26 mouse cellular contexts compared by ENCODE assay signal in genomic region chr13:27972931-27973330, GRCm38 (mm10). TPM values are rescaled to one million over a fixed set of nuclear protein-coding genes. Genes with fewer than 3 reads are reported as not detected.
A peak's percentile ranks its signal among the peaks of the same experiment; 100 is the strongest.
DNase-seq lines count a peak whose midpoint lies in the region; ATAC-seq and TF ChIP-seq lines count a peak whose summit lies in the region.
"Had no signal": no experiment of that assay in that cellular context is flagged by ENCODE, and none has a peak within 500 bp of the region (broad histone marks: within the 10 kb centered on the region; RNA-seq: fewer than 3 reads in every experiment).

No protein-coding gene starts in this region.

- no peak overlapping the region for H3K9ac ChIP-seq in embryonic facial prominence, embryonic 14.5 days (ENCODE audit: low read depth, low read length)
- no peak overlapping the region for H3K9ac ChIP-seq in limb, embryonic 14.5 days (ENCODE audit: low read depth, low read length, severe bottlenecking)
- H3K9ac ChIP-seq: embryonic facial prominence, embryonic 13.5 days; forebrain, embryonic 15.5 days; hindbrain, embryonic 13.5 days had no signal

- H3K4me1 ChIP-seq in embryonic facial prominence, embryonic 14.5 days (ENCODE audit: control insufficient read depth, insufficient read depth, low read length) = no peaks in the 10 kb centered on the region
- H3K4me1 ChIP-seq in embryonic facial prominence, embryonic 10.5 days = no peaks in the 10 kb centered on the region
- no peaks in the 10 kb centered on the region for H3K4me1 ChIP-seq in limb, embryonic 14.5 days (ENCODE audit: control insufficient read depth, insufficient read depth, low read length)
- no peaks in the 10 kb centered on the region for H3K4me1 ChIP-seq in limb, embryonic 10.5 days
- H3K4me1 ChIP-seq: embryonic facial prominence, embryonic 13.5 days; forebrain, embryonic 15.5 days; heart, embryonic 10.5 days; hindbrain, embryonic 13.5 days had no signal

- DNase-seq in embryonic facial prominence, embryonic 14.5 days (ENCODE audit: low spot score) = peak; percentile 13
- DNase-seq in embryonic facial prominence, embryonic 10.5 days (ENCODE audit: low spot score) = no peak
- DNase-seq in limb, embryonic 14.5 days (ENCODE audit: low spot score) = peak; percentile 8
- DNase-seq in limb, embryonic 10.5 days (ENCODE audit: low spot score) = no peak
- peak; percentile 3 for DNase-seq in retina, adult 2 months (ENCODE audit: low read depth, low spot score)
- DNase-seq in retina, embryonic 14.5 days (ENCODE audit: low spot score) = no peak
- no peak for DNase-seq in heart, postnatal 10 days
- DNase-seq: adrenal gland, adult 2 months; adrenal gland, postnatal 25 days; cerebellum, adult 11 months; cerebellum, adult 9-10 months; cerebellum, postnatal 25 days; heart, adult 18-20 months; heart, postnatal 14 days had no signal

- H3K27ac ChIP-seq in embryonic facial prominence, embryonic 14.5 days (replicated peaks; ENCODE audit: low read depth, low read length) = no peak overlapping the region
- H3K27ac ChIP-seq in embryonic facial prominence, embryonic 10.5 days (replicated peaks) = no peak overlapping the region
- H3K27ac ChIP-seq in limb, embryonic 14.5 days (replicated peaks; ENCODE audit: low read depth, low read length) = no peak overlapping the region
- H3K27ac ChIP-seq in limb, embryonic 10.5 days = no peak overlapping the region
- H3K27ac ChIP-seq: embryonic facial prominence, embryonic 13.5 days; forebrain, embryonic 15.5 days; heart, embryonic 10.5 days; hindbrain, embryonic 13.5 days had no signal

- H3K36me3 ChIP-seq in embryonic facial prominence, embryonic 14.5 days (ENCODE audit: control insufficient read depth, insufficient read depth, low read length) = no peaks in the 10 kb centered on the region
- H3K36me3 ChIP-seq in embryonic facial prominence, embryonic 10.5 days (replicated peaks) = no peaks in the 10 kb centered on the region
- no peaks in the 10 kb centered on the region for H3K36me3 ChIP-seq in limb, embryonic 14.5 days (ENCODE audit: control insufficient read depth, insufficient read depth, low read length)
- H3K36me3 ChIP-seq in limb, embryonic 10.5 days = no peaks in the 10 kb centered on the region
- H3K36me3 ChIP-seq: embryonic facial prominence, embryonic 13.5 days; forebrain, embryonic 15.5 days; heart, embryonic 10.5 days; hindbrain, embryonic 13.5 days had no signal

- no peak for TF ChIP-seq POLR2A in limb, embryonic 14.5 days (IDR thresholded peaks at IDR 0.05; ENCODE audit: borderline replicate concordance, extremely low read depth, insufficient read depth, insufficient read length)

- no peak overlapping the region for H3K4me3 ChIP-seq in embryonic facial prominence, embryonic 14.5 days (ENCODE audit: low read depth, low read length)
- H3K4me3 ChIP-seq in embryonic facial prominence, embryonic 10.5 days = no peak overlapping the region
- no peak overlapping the region for H3K4me3 ChIP-seq in limb, embryonic 14.5 days (replicated peaks; ENCODE audit: low read length)
- H3K4me3 ChIP-seq in limb, embryonic 10.5 days = no peak overlapping the region
- H3K4me3 ChIP-seq: embryonic facial prominence, embryonic 13.5 days; forebrain, embryonic 15.5 days; heart, embryonic 10.5 days; hindbrain, embryonic 13.5 days had no signal

- H3K9me3 ChIP-seq in embryonic facial prominence, embryonic 14.5 days (ENCODE audit: control insufficient read depth, low read length) = no peaks in the 10 kb centered on the region
- no peaks in the 10 kb centered on the region for H3K9me3 ChIP-seq in embryonic facial prominence, embryonic 10.5 days
- H3K9me3 ChIP-seq in limb, embryonic 14.5 days (ENCODE audit: control insufficient read depth, low read length) = no peaks in the 10 kb centered on the region
- H3K9me3 ChIP-seq in limb, embryonic 10.5 days (replicated peaks) = no peaks in the 10 kb centered on the region
- H3K9me3 ChIP-seq: embryonic facial prominence, embryonic 13.5 days; forebrain, embryonic 15.5 days; heart, embryonic 10.5 days; hindbrain, embryonic 13.5 days had no signal

- no peak for ATAC-seq in embryonic facial prominence, embryonic 14.5 days (ENCODE audit: low read depth)
- ATAC-seq in limb, embryonic 14.5 days (ENCODE audit: low FRiP score, low read depth) = no peak
- ATAC-seq in monocyte, adult 5-6 weeks (replicated peaks; ENCODE audit: insufficient number of reproducible peaks, low FRiP score, low TSS enrichment, poor library complexity, severe bottlenecking) = no peak
- ATAC-seq: forebrain, embryonic 15.5 days had no signal

- H3K27me3 ChIP-seq in embryonic facial prominence, embryonic 14.5 days (replicated peaks; ENCODE audit: control insufficient read depth, insufficient read depth, low read length) = no peaks in the 10 kb centered on the region
- no peaks in the 10 kb centered on the region for H3K27me3 ChIP-seq in embryonic facial prominence, embryonic 10.5 days (replicated peaks; ENCODE audit: low read depth, poor library complexity, severe bottlenecking)
- H3K27me3 ChIP-seq in limb, embryonic 14.5 days (ENCODE audit: control insufficient read depth, insufficient read depth, low read length) = no peaks in the 10 kb centered on the region
- H3K27me3 ChIP-seq in limb, embryonic 10.5 days (ENCODE audit: low read depth, poor library complexity, severe bottlenecking) = no peaks in the 10 kb centered on the region
- H3K27me3 ChIP-seq: embryonic facial prominence, embryonic 13.5 days; forebrain, embryonic 15.5 days; hindbrain, embryonic 13.5 days had no signal

- WGBS in embryonic facial prominence, embryonic 14.5 days = 70% methylated on average over 1 of the region's 1 CpGs
- 77% methylated on average over 1 of the region's 1 CpGs for WGBS in embryonic facial prominence, embryonic 10.5 days
- WGBS in limb, embryonic 14.5 days = 83% methylated on average over 1 of the region's 1 CpGs
- WGBS in limb, embryonic 10.5 days = 84% methylated on average over 1 of the region's 1 CpGs

- no peak overlapping the region for H3K4me2 ChIP-seq in embryonic facial prominence, embryonic 14.5 days (ENCODE audit: low read depth, low read length)
- no peak overlapping the region for H3K4me2 ChIP-seq in limb, embryonic 14.5 days (replicated peaks; ENCODE audit: low read depth, low read length, severe bottlenecking)
- H3K4me2 ChIP-seq: embryonic facial prominence, embryonic 13.5 days; forebrain, embryonic 15.5 days; hindbrain, embryonic 13.5 days had no signal

- intact Hi-C loops in heart, postnatal 10 days (cut with DNase I) = no loop called here

RNA-seq across cellular contexts. Expression of gene Prl4a1, which starts 43.1 kb away (rescaled TPM):
- not detected in 2 replicates for polyA plus RNA-seq in embryonic facial prominence, embryonic 14.5 days (2014; fragmentation: Nextera tagmentation; extraction: Ambion mirVana)
- not detected in 2 replicates for polyA plus RNA-seq in embryonic facial prominence, embryonic 10.5 days (2016; fragmentation: Nextera tagmentation; extraction: Ambion mirVana)
- polyA plus RNA-seq in limb, embryonic 14.5 days (2012; rRNA removed) = 0.17 and 0.29 TPM in 2 replicates
- not detected in 2 replicates for polyA plus RNA-seq in limb, embryonic 14.5 days (2014; fragmentation: Nextera tagmentation; extraction: Ambion mirVana)
- polyA plus RNA-seq in limb, embryonic 10.5 days (2016; fragmentation: Nextera tagmentation; extraction: Ambion mirVana) = not detected in 2 replicates
- not detected for total RNA-seq in heart, postnatal 10 days (2021)
- not detected in 3 replicates for total RNA-seq in monocyte, adult 5-6 weeks (2017)
- total RNA-seq: adrenal gland, adult 2 months; adrenal gland, postnatal 25 days; gastrocnemius, adult 8-10 months; gastrocnemius, postnatal 4 days; heart, adult 18-20 months; heart, postnatal 14 days; hematopoietic stem cell, adult 5-6 weeks; MEL had no signal
- polyA plus RNA-seq: adrenal gland, adult 2 months; C2C12; cortical plate, adult 2 months; embryonic facial prominence, embryonic 13.5 days; forebrain, embryonic 15.5 days; heart, embryonic 14.5 days; hindbrain, embryonic 13.5 days had no signal

Comparison
In these comparisons a context has a peak if more than half of its experiments do, and no peak if none do; other contexts are left out.
1. DNase-seq: peak in embryonic facial prominence, embryonic 14.5 days (single experiment), limb, embryonic 14.5 days (single experiment) and retina, adult 2 months (single experiment); none in embryonic facial prominence, embryonic 10.5 days (single experiment), limb, embryonic 10.5 days (single experiment), retina, embryonic 14.5 days (single experiment) and heart, postnatal 10 days (0 of 2).